Mouse (Mus musculus) macrophage (primary cell): ENCODE results near the gene Mb21d2. TPM values are rescaled to one million over a fixed set of nuclear protein-coding genes. Genes with fewer than 3 reads are reported as not detected.

Source experiments
- H3K27ac ChIP-seq: fragments of 350-480 bp; formaldehyde crosslinking; 2 replicates; pipeline ENCODE4 v1.9.0; 2021
- H3K36me3 ChIP-seq: fragments of 350-480 bp; formaldehyde crosslinking; 2 replicates; pipeline ENCODE4 v1.9.0; 2021; ENCODE audit errors: inconsistent target
- H3K4me3 ChIP-seq: fragments of 350-480 bp; formaldehyde crosslinking; 2 replicates; pipeline ENCODE4 v1.9.0; 2021; ENCODE audit errors: inconsistent target
- H3K79me2 ChIP-seq: fragments of 350-480 bp; formaldehyde crosslinking; 2 replicates; pipeline ENCODE4 v1.9.0; 2021; ENCODE audit errors: inconsistent target
- WGBS: methylation state at CpG from one replicate; pipeline ENCODE4 v1.1.7; 2026; ENCODE audit warnings: inconsistent platforms; ENCODE audit not compliant: missing documents; 5-methylcytosine and 5-hydroxymethylcytosine counted together
- polyA plus RNA-seq: library from polyadenylated mRNA; stranded (reverse); fragments of 250-400 nt; gene quantifications from 3 replicates; pipeline ENCODE4 v1.2.4, GENCODE M21; 2018; ENCODE audit warnings: inconsistent platforms

Gene Mb21d2
- polyA plus RNA-seq, 1 experiment from 2014 or later, result 0.14 TPM

- WGBS, result 93% methylated on average over 8 of the region's 8 CpGs
- H3K36me3 ChIP-seq, result no peaks in the 10 kb centered on the region
- no peaks in the 10 kb centered on the region for H3K79me2 ChIP-seq
- no peak overlapping the region for H3K4me3 ChIP-seq
- H3K27ac ChIP-seq, result no peak overlapping the region
Measured at GRCm38 (mm10) chr16:28824781-28825180, 104.7 kb downstream of the Mb21d2 start.

GRCm38 (mm10) chr16:28821774-28822173, 107.7 kb downstream of the Mb21d2 start:
- Histone ChIP-seq H3K27ac (no peak overlapping the region), H3K79me2 (no peaks in the 10 kb centered on the region), H3K4me3 (no peak overlapping the region), H3K36me3 (no peaks in the 10 kb centered on the region)
- 78% methylated on average over 6 of the region's 6 CpGs for WGBS

GRCm38 (mm10) chr16:28818749-28819285, 110.7 kb downstream of the Mb21d2 start:
- no peaks in the 10 kb centered on the region for H3K36me3 ChIP-seq
- no peak overlapping the region for H3K27ac ChIP-seq
- H3K79me2 ChIP-seq, result no peaks in the 10 kb centered on the region
- 82% methylated on average over 5 of the region's 5 CpGs for WGBS
- H3K4me3 ChIP-seq, result no peak overlapping the region

GRCm38 (mm10) chr16:28813290-28813689, 116.2 kb downstream of the Mb21d2 start:
- Histone ChIP-seq H3K79me2 (no peaks in the 10 kb centered on the region), H3K36me3 (no peaks in the 10 kb centered on the region), H3K4me3 (no peak overlapping the region), H3K27ac (no peak overlapping the region)
- WGBS, result 88% methylated on average over 1 of the region's 1 CpGs

GRCm38 (mm10) chr16:28809089-28809488, 120.4 kb downstream of the Mb21d2 start:
- WGBS, result 92% methylated on average over 1 of the region's 1 CpGs
- no peaks in the 10 kb centered on the region for H3K79me2 ChIP-seq
- no peak overlapping the region for H3K4me3 ChIP-seq
- H3K36me3 ChIP-seq, result no peaks in the 10 kb centered on the region
- no peak overlapping the region for H3K27ac ChIP-seq

GRCm38 (mm10) chr16:28793115-28793514, 136.4 kb downstream of the Mb21d2 start:
- Histone ChIP-seq H3K79me2 (no peaks in the 10 kb centered on the region), H3K27ac (no peak overlapping the region), H3K4me3 (no peak overlapping the region), H3K36me3 (no peaks in the 10 kb centered on the region)
- 4% methylated on average over 4 of the region's 4 CpGs for WGBS

Other genes with a start within 250 kb of the Mb21d2 start
- not detected in 3 replicates for gene Fgf12, start 176.6 kb downstream of the Mb21d2 start, polyA plus RNA-seq